Mouse (Mus musculus) lung, postnatal 0 days (tissue): ENCODE measurements around the gene Sash1.

Source experiments
- CTCF ChIP-seq: IDR thresholded peaks from 2 replicates; pipeline ENCODE4 v1.5.1; 2016; ENCODE audit warnings: antibody characterized with exemption, mild to moderate bottlenecking
- EP300 ChIP-seq: IDR thresholded peaks from 2 replicates; pipeline ENCODE4 v1.6.1; 2016; ENCODE audit warnings: antibody characterized with exemption, mild to moderate bottlenecking, control low read depth

DNA sequence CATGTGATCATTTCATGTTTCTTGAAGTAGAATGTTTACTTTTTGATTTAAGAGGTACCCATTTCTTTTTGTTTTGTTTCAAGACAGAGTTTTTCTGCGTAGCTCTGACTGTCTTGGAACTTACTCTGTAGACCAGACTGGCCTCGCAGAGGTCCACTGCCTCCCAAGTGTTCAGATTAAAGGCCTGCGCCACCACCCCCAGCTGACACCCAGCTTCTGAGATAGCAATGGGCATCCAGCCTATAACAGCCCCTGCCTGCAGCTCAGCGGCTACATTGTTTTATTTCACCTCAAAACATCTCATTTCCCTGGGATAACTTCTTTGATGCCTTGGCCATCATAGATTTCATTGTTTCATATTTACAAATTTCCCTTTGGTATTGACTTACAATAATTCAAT lies 28.0 kb upstream of the Sash1 start:
- TF ChIP-seq CTCF (no peak), EP300 (no peak)
